Mouse (Mus musculus) limb, embryonic 14.5 days (tissue): Measurements from ENCODE around the gene Rara. TPM values are rescaled to one million over a fixed set of nuclear protein-coding genes. Genes with fewer than 3 reads are reported as not detected.
A peak's percentile ranks its signal among the peaks of the same experiment; 100 is the strongest.
"Not testable (repeated sequence)": the region's sequence is repeated elsewhere in the genome, so short reads cannot be mapped to it uniquely, and the experiment has no call there.

Experiments
- ATAC-seq: fragments of 200-750 bp; cut with Nextera tagmentation; 2 replicates; pipeline ENCODE4 v1.8.0; 2017; ENCODE audit warnings: low read depth, moderate number of reproducible peaks, moderate TSS enrichment; ENCODE audit not compliant: low FRiP score
- DNase-seq: peaks from one replicate; pipeline ENCODE4 v3.0.0-alpha.2; 2015; ENCODE audit warnings: low spot score
- H3K27ac ChIP-seq: fragments of 300-500 bp; sonication (generic); replicated peaks from 2 replicates; pipeline ENCODE4 v1.5.1; 2014; ENCODE audit warnings: low read depth, mild to moderate bottlenecking, low read length, moderate library complexity, mixed read lengths
- H3K27me3 ChIP-seq: fragments of 300-500 bp; sonication (generic); 2 replicates; pipeline ENCODE4 v1.6.1; 2014; ENCODE audit warnings: low read length, mixed read lengths; ENCODE audit not compliant: control insufficient read depth, insufficient read depth
- H3K36me3 ChIP-seq: fragments of 300-500 bp; sonication (generic); 2 replicates; pipeline ENCODE4 v1.6.1; 2014; ENCODE audit warnings: mild to moderate bottlenecking, low read length, moderate library complexity, mixed read lengths; ENCODE audit not compliant: control insufficient read depth, insufficient read depth
- H3K4me1 ChIP-seq: fragments of 300-500 bp; sonication (generic); 2 replicates; pipeline ENCODE4 v1.6.1; 2014; ENCODE audit warnings: antibody characterized with exemption, low read length, mixed read lengths; ENCODE audit not compliant: control insufficient read depth, insufficient read depth
- H3K4me2 ChIP-seq: fragments of 300-500 bp; sonication (generic); replicated peaks from 2 replicates; pipeline ENCODE4 v1.6.1; 2014; ENCODE audit warnings: low read depth, mild to moderate bottlenecking, low read length, moderate library complexity; ENCODE audit not compliant: severe bottlenecking
- H3K4me3 ChIP-seq: fragments of 300-500 bp; sonication (generic); replicated peaks from 2 replicates; pipeline ENCODE4 v1.5.1; 2014; ENCODE audit warnings: low read length
- H3K9ac ChIP-seq: fragments of 300-500 bp; sonication (generic); 2 replicates; pipeline ENCODE4 v1.6.1; 2014; ENCODE audit warnings: mild to moderate bottlenecking, low read depth, low read length, moderate library complexity; ENCODE audit not compliant: severe bottlenecking
- H3K9me3 ChIP-seq: fragments of 300-500 bp; sonication (generic); 2 replicates; pipeline ENCODE4 v1.6.1; 2016; ENCODE audit warnings: low read length; ENCODE audit not compliant: control insufficient read depth
- POLR2A ChIP-seq: fragments of 200-500 bp; IDR thresholded peaks from 2 replicates; pipeline ENCODE4 v1.8.0; 2012; ENCODE audit warnings: inconsistent platforms, mild to moderate bottlenecking, moderate library complexity, borderline replicate concordance; ENCODE audit not compliant: insufficient read depth, insufficient read length; ENCODE audit errors: extremely low read depth
- WGBS: fragments of 180-500 bp; shearing (Covaris S2); extraction: QIAGEN DNeasy Blood & Tissue Kit; methylation state at CpG from one replicate; pipeline ENCODE4 v1.1.7; 2014; 5-methylcytosine and 5-hydroxymethylcytosine counted together
- polyA plus RNA-seq, 2 experiments: library from polyadenylated mRNA; depleted of rRNA in 1 of 2; stranded (reverse) in 1 of 2; unstranded in 1 of 2; fragments of >200 nt; fragmentation: Nextera tagmentation in 1 of 2; extraction: Ambion mirVana in 1 of 2; gene quantifications; 2 replicates each; pipeline versions ENCODE4 v1.2.1 to v1.2.3; 2012 to 2014

Gene Rara
- polyA plus RNA-seq, 2 experiments = 39.8 to 52.4 TPM

DNA sequence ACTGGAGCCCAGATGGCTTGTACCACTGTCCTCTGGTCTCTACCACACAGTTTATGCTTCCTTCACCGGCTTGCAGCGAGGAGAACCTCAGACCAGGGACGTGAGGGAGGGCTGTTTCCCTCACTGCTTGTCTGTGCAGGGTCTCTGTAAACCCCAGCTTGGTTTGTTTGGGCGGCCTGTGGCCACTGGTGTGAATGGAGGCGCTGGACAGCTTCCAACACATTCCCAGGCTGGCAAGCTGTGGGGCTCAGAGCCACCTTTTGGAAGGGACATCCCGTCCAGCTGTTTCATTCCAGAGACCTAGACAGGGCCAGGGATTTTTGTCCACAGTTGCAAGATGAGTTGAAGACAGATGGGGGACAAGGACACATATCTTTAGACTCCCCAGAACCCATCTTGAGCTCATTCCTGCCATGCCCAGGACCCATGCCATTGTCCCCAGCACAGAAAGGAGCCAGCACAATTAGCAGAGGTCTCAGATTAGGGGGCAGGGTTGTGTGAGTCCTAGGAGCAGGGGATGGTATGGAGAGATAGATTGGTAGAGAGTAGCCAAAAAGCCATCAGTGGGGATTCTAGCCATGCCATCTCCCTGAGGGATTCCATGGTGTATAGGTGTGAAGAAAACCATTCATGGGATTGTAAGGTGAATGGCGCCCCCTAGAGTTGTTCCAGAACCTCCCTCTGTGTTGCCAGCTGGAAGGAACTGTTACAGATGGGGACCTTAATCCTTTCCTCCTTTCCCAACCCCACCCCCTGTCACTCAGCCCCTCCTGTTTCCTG is 4.1 kb downstream of the Rara start:
- Histone ChIP-seq H3K4me2 (peak overlapping the region; percentile 82), H3K27me3 (no peaks in the 10 kb centered on the region), H3K27ac (peak overlapping the region; percentile 83), H3K4me3 (peak overlapping the region; percentile 13), H3K36me3 (0 out of 2 replicates have a peak, but pooled peaks cover 3% of the 10 kb centered on the region), H3K9me3 (no peaks in the 10 kb centered on the region), H3K9ac (0 out of 2 replicates have a peak overlapping the region, but pooled peaks have one; percentile 6), H3K4me1 (peaks cover 86% of the 10 kb centered on the region)
- no peak for TF ChIP-seq POLR2A
- no peak for ATAC-seq
- 14% methylated on average over 7 of the region's 7 CpGs for WGBS
- peak; percentile 66 for DNase-seq

DNA sequence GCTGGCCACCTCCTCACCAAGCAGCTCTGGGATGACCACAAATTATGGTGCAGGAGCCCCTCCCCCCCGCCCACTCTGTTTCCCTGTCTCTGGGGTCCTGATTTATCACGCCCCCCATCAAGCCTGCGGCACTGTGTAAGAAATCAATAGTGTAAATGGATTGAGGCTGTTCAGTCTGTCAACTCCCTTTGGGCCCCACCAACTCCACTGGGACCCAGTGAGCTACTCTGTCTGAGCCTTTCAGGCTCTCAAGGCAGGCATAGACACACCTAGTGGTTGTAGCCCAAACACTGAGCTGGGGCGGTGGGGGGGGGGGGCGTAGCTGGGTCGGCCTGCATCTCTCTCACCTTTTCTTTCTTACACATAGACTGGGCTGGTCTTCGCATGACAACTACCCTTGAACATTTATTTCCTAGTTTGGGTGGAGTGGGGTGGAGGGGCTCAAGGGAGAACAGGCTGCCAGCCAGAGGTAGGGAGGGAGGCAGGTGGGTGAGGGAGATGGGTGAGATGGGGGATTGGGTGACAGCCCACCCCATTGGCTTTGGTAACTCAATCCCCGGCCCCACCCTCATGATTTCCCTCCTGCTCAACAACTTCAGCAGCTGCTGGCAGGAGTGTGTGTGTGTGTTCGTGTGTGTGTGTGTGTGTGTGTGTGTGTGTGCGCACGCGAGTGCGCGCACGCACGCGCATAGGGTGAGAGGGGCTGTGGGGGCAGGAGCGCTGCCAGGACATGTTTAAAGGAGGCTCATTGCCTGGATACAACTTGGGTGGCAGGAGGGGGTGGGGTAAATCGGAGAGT is 4.9 kb downstream of the Rara start:
- no peak for TF ChIP-seq POLR2A
- peak overlapping the region; percentile 83 for H3K27ac ChIP-seq
- H3K4me3 ChIP-seq = peak overlapping the region; percentile 18
- H3K9me3 ChIP-seq = no peaks in the 10 kb centered on the region
- ATAC-seq = no peak
- H3K36me3 ChIP-seq = 0 out of 2 replicates have a peak, but pooled peaks cover 3% of the 10 kb centered on the region
- peaks cover 84% of the 10 kb centered on the region for H3K4me1 ChIP-seq
- H3K9ac ChIP-seq = peak overlapping the region; percentile 12; the same call in 1 of the 2 replicates
- WGBS = 8% methylated on average over 14 of the region's 19 CpGs
- peak; percentile 76 for DNase-seq
- H3K4me2 ChIP-seq = peak overlapping the region; percentile 82
- H3K27me3 ChIP-seq = no peaks in the 10 kb centered on the region

GRCm38 (mm10) chr11:98933151-98933550 is 5.5 kb downstream of the Rara start:
- peak overlapping the region; percentile 63 for H3K27ac ChIP-seq
- no peaks in the 10 kb centered on the region for H3K27me3 ChIP-seq
- H3K36me3 ChIP-seq = 0 out of 2 replicates have a peak, but pooled peaks cover 3% of the 10 kb centered on the region
- ATAC-seq (no peak), DNase-seq (no peak)
- peaks cover 83% of the 10 kb centered on the region for H3K4me1 ChIP-seq
- 48% methylated on average over 9 of the region's 9 CpGs for WGBS
- H3K4me3 ChIP-seq = peak overlapping the region; percentile 18
- peak overlapping the region; percentile 82 for H3K4me2 ChIP-seq
- H3K9ac ChIP-seq = peak overlapping the region; percentile 12; the same call in 1 of the 2 replicates
- no peaks in the 10 kb centered on the region for H3K9me3 ChIP-seq
- no peak for TF ChIP-seq POLR2A

- H3K27ac ChIP-seq, H3K36me3 ChIP-seq, DNase-seq, H3K9me3 ChIP-seq, H3K9ac ChIP-seq, H3K27me3 ChIP-seq, H3K4me3 ChIP-seq, ATAC-seq: not testable (repeated sequence)
- Histone ChIP-seq H3K4me1 (peaks cover 83% of the 10 kb centered on the region), H3K4me2 (peak overlapping the region; percentile 82; the same call in 1 of the 2 replicates)
- 88% methylated on average over 2 of the region's 2 CpGs for WGBS
Measured at GRCm38 (mm10) chr11:98933847-98934246, 6.2 kb downstream of the Rara start.

- Histone ChIP-seq H3K27ac (no peak overlapping the region; the same call in 1 of the 2 replicates), H3K27me3 (no peaks in the 10 kb centered on the region), H3K36me3 (0 out of 2 replicates have a peak, but pooled peaks cover 3% of the 10 kb centered on the region), H3K9me3 (no peaks in the 10 kb centered on the region), H3K4me1 (peaks cover 83% of the 10 kb centered on the region), H3K9ac (no peak overlapping the region), H3K4me2 (no peak overlapping the region), H3K4me3 (no peak overlapping the region)
- 85% methylated on average over 3 of the region's 3 CpGs for WGBS
- DNase-seq = no peak
- no peak for TF ChIP-seq POLR2A
- ATAC-seq = no peak
Measured at GRCm38 (mm10) chr11:98934367-98934766, 6.7 kb downstream of the Rara start.
